Mouse (Mus musculus): ENCODE results near the gene Gcnt4. TPM values are rescaled to one million over a fixed set of nuclear protein-coding genes. Genes with fewer than 3 reads are reported as not detected.

The Gcnt4 gene
- 0.55 and 0.74 TPM in 2 replicates for polyA plus RNA-seq (2012; rRNA removed)

DNA sequence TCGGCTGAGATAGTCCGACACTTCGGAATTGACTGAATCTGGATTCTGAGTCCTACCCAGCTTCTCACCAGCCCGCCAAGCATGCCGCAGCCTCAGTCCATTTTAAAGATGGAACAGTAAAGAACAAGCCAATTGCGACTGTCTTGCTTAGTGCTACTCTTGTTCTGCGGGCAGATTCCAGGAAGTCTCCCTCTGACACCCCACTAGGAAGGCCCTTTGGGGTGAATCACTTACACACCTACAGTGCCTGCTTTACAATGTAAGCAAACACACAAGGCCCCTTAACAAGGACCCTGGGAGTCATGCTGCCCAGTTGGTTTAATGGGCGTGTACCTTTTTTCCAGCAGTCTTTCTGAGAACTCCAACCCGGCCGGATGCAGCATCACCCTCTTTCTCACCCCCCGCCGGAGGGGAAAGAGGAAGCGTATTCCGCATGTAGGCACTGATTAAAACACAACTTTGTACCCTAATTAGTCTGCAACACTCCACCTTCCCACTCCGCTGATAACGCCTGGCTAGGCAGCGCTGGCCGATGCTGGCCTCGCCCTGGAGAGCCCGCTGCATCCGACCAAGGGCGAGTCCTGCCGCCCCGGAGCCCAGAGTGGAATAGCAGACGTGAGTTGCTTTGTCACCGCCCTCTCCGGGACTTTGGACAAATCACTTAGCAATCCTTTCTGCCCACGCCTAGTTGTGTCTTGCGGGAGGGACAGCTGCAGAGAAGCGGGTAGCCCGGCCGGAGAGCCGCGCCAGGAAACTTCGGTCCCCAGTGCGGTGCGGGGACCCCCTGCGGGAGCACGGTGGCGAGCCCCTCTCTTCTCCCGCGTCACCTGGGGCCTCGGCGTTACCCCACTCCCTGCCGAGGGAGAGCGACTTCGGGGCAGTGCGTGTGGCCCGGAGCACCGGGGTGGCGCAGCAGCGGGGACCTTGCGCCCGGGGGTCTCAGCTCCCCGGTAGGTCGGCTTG is at the start of gene Gcnt4:
TSS of gene Gcnt4 (plus strand) at position 691 of the 963 bp plus-strand sequence.
- no peaks in the 10 kb centered on the region for H3K36me3 ChIP-seq (ENCODE audit: control insufficient read depth, insufficient read depth, low read length)
- peak within 1 kb of the TSS; percentile 94 for H3K4me3 ChIP-seq (ENCODE audit: control insufficient read depth, insufficient read depth, low read length)
- peaks cover 9% of the 10 kb centered on the region; the same call in 1 of the 2 replicates for H3K27me3 ChIP-seq (ENCODE audit: control insufficient read depth, insufficient read depth, low read length)
- no peak for TF ChIP-seq POLR2A (IDR thresholded peaks at IDR 0.05; ENCODE audit: control insufficient read depth, extremely low read depth, insufficient read depth, low read length, poor library complexity)
- no peak for TF ChIP-seq CTCF (IDR thresholded peaks at IDR 0.05; ENCODE audit: borderline replicate concordance, control insufficient read depth, extremely low read depth, insufficient read depth, low read length, poor library complexity)
- H3K27ac ChIP-seq (ENCODE audit: control insufficient read depth, insufficient read depth, low read length): no peak within 1 kb of the TSS
- DNase-seq: peak; percentile 34
- peaks cover 8% of the 10 kb centered on the region; the same call in 1 of the 2 replicates for H3K4me1 ChIP-seq (replicated peaks; ENCODE audit: control insufficient read depth, insufficient read depth, low read length)
- WGBS: 10% methylated on average over 56 of the region's 56 CpGs

DNA sequence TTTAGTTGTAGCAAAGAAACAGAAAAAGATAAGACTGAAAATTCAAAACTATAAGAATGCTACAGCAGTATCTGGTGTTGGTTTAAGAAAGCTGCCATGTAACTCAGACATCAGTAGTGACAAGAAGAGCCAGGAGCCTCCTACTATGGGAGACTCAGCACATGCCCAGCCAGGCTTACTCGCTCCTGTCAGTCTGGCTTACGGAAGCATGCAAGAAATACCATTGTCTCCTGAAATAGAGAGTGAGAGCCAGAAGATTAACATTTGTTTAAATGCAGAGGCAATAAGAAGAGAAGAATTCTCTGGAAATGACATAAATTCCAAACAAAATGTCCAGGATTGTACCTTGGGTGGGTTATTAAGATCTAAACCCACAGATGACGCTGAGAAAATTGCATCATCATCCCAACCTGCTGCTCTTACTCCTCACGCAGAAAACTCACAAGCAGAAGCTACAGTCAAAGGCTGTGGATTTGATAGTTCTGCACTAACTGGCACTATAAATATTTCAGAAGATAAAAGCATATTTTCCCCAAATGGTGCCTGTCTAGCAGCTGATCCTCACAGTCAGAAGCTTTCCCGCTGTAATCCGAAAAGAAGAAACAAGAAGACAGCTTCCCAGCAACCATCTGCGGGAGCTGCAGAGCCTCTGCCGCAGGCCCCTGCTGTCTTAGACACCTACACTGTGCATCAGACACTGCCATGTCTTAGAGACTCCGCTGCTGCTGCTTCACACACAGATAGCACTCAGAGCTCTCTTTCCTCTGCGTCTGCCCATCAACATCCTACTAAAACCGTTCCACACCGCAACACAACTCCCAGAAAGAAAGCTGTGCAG is 46.0 kb upstream of the Gcnt4 start:
- H3K27ac ChIP-seq (ENCODE audit: control insufficient read depth, insufficient read depth, low read length): no peak overlapping the region
- no peaks in the 10 kb centered on the region; the same call in 1 of the 2 replicates for H3K4me1 ChIP-seq (replicated peaks; ENCODE audit: control insufficient read depth, insufficient read depth, low read length)
- WGBS: 94% methylated on average over 12 of the region's 12 CpGs
- H3K36me3 ChIP-seq (ENCODE audit: control insufficient read depth, insufficient read depth, low read length): no peaks in the 10 kb centered on the region
- TF ChIP-seq CTCF (IDR thresholded peaks at IDR 0.05; ENCODE audit: borderline replicate concordance, control insufficient read depth, extremely low read depth, insufficient read depth, low read length, poor library complexity): no peak
- TF ChIP-seq POLR2A (IDR thresholded peaks at IDR 0.05; ENCODE audit: control insufficient read depth, extremely low read depth, insufficient read depth, low read length, poor library complexity): no peak
- H3K27me3 ChIP-seq (ENCODE audit: control insufficient read depth, insufficient read depth, low read length): no peaks in the 10 kb centered on the region
- H3K4me3 ChIP-seq (ENCODE audit: control insufficient read depth, insufficient read depth, low read length): no peak overlapping the region
- DNase-seq: no peak

DNA sequence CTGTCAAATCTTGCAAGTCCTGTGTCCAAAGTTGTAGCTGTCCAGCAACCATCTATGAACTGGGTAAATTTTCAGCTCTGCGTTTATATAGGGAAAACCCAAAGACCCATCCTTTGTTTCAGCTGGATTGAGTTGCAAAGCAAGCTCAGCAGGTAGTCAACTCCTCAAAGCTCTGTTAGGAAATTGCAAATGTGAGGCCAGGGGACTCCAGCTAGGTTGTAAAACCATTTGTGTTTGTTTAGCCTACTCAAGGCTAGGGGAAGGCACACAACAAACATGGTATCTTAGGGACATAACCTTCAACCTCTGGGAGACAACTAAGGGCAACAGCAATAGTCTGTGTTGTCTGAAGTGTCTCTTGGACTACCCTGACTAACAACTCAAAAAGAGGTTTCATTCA is 40.0 kb upstream of the Gcnt4 start:
- no peaks in the 10 kb centered on the region for H3K4me1 ChIP-seq (replicated peaks; ENCODE audit: control insufficient read depth, insufficient read depth, low read length)
- H3K27ac ChIP-seq (ENCODE audit: control insufficient read depth, insufficient read depth, low read length): no peak overlapping the region
- H3K4me3 ChIP-seq (ENCODE audit: control insufficient read depth, insufficient read depth, low read length): no peak overlapping the region
- no peaks in the 10 kb centered on the region for H3K36me3 ChIP-seq (ENCODE audit: control insufficient read depth, insufficient read depth, low read length)
- TF ChIP-seq POLR2A (IDR thresholded peaks at IDR 0.05; ENCODE audit: control insufficient read depth, extremely low read depth, insufficient read depth, low read length, poor library complexity) (no peak), CTCF (IDR thresholded peaks at IDR 0.05; ENCODE audit: borderline replicate concordance, control insufficient read depth, extremely low read depth, insufficient read depth, low read length, poor library complexity) (no peak)
- WGBS: 100% methylated on average over 1 of the region's 1 CpGs
- no peak for DNase-seq
- H3K27me3 ChIP-seq (ENCODE audit: control insufficient read depth, insufficient read depth, low read length): no peaks in the 10 kb centered on the region

DNA sequence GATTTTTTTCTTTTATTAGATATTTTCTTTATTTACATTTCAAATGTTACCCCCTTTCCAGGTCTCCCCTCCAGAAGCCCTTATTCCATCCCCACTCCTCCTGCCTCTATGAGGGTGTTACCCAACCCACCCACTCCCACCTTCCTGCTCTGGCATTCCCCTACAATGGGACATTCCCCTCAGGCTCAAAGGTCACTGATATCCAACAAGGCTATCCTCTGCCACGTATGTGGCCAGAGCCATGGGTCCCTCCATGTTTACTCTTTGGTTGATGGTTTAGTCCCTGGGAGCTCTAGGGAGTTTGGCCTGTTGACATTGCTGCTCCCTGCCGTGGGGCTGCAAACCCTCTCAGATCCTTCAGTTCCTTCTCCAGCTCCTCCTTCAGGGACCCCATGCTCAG is 34.5 kb upstream of the Gcnt4 start:
- Histone ChIP-seq H3K4me1 (replicated peaks; ENCODE audit: control insufficient read depth, insufficient read depth, low read length) (no peaks in the 10 kb centered on the region), H3K27me3 (ENCODE audit: control insufficient read depth, insufficient read depth, low read length) (no peaks in the 10 kb centered on the region), H3K36me3 (ENCODE audit: control insufficient read depth, insufficient read depth, low read length) (no peaks in the 10 kb centered on the region), H3K27ac (ENCODE audit: control insufficient read depth, insufficient read depth, low read length) (no peak overlapping the region), H3K4me3 (ENCODE audit: control insufficient read depth, insufficient read depth, low read length) (no peak overlapping the region)
- TF ChIP-seq CTCF (IDR thresholded peaks at IDR 0.05; ENCODE audit: borderline replicate concordance, control insufficient read depth, extremely low read depth, insufficient read depth, low read length, poor library complexity): no peak
- no peak for DNase-seq
- WGBS: 85% methylated on average over 2 of the region's 2 CpGs

DNA sequence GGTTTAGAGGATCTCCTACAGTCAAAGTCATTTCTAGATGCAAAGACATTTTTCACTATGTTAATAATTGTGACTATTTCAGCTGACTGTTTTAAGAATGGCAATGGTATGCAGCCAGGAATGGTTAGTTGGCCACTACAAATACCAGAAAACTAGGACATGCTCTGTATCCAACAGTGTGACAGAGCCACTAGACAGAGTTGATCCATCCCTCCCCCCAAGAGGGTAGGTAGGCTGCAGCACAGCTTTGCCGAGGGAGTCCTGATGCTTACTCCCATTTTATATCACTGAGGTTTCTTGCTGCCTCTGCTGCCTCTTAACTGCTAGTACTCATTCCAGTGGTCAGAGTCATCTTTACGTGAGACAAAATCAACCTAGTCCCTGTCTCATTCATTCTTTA is 29.3 kb upstream of the Gcnt4 start:
- no peak for DNase-seq
- Histone ChIP-seq H3K27ac (ENCODE audit: control insufficient read depth, insufficient read depth, low read length) (no peak overlapping the region), H3K27me3 (ENCODE audit: control insufficient read depth, insufficient read depth, low read length) (no peaks in the 10 kb centered on the region), H3K36me3 (ENCODE audit: control insufficient read depth, insufficient read depth, low read length) (no peaks in the 10 kb centered on the region), H3K4me1 (replicated peaks; ENCODE audit: control insufficient read depth, insufficient read depth, low read length) (no peaks in the 10 kb centered on the region), H3K4me3 (ENCODE audit: control insufficient read depth, insufficient read depth, low read length) (no peak overlapping the region)
- no peak for TF ChIP-seq POLR2A (IDR thresholded peaks at IDR 0.05; ENCODE audit: control insufficient read depth, extremely low read depth, insufficient read depth, low read length, poor library complexity)
- TF ChIP-seq CTCF (IDR thresholded peaks at IDR 0.05; ENCODE audit: borderline replicate concordance, control insufficient read depth, extremely low read depth, insufficient read depth, low read length, poor library complexity): no peak
- 99% methylated on average over 2 of the region's 2 CpGs for WGBS

DNA sequence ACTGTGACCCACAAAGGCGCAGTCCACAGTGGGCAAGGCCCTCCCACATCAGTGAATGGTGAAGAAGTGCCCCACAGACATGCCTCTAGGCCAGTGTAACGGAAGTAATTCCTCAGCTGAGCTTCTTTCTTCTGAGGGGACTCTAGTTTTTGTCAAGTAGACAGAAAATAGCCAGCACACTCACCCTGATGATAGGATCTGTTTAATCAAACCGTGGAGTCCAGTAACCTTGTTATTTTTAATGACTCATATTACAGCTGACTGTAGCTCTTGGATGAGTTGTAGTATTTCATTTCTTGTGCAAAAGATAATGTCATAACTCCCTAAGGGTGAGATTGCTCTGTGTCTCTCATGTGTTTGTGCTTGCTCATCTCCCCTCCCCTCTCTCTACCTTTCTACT is 17.8 kb upstream of the Gcnt4 start:
- WGBS: 60% methylated on average over 3 of the region's 3 CpGs
- H3K4me3 ChIP-seq (ENCODE audit: control insufficient read depth, insufficient read depth, low read length): no peak overlapping the region
- no peaks in the 10 kb centered on the region for H3K4me1 ChIP-seq (replicated peaks; ENCODE audit: control insufficient read depth, insufficient read depth, low read length)
- DNase-seq: no peak
- TF ChIP-seq POLR2A (IDR thresholded peaks at IDR 0.05; ENCODE audit: control insufficient read depth, extremely low read depth, insufficient read depth, low read length, poor library complexity): no peak
- no peak for TF ChIP-seq CTCF (IDR thresholded peaks at IDR 0.05; ENCODE audit: borderline replicate concordance, control insufficient read depth, extremely low read depth, insufficient read depth, low read length, poor library complexity)
- H3K27me3 ChIP-seq (ENCODE audit: control insufficient read depth, insufficient read depth, low read length): no peaks in the 10 kb centered on the region
- H3K27ac ChIP-seq (ENCODE audit: control insufficient read depth, insufficient read depth, low read length): no peak overlapping the region
- H3K36me3 ChIP-seq (ENCODE audit: control insufficient read depth, insufficient read depth, low read length): no peaks in the 10 kb centered on the region

Measured in thymus, adult 2 months (tissue).